Mouse (Mus musculus): ENCODE measurements at regions not wholly inside any gene's neighbourhood (a gene's known extent, or its start where the extent isn't known, plus 50 kb on each side); places are given as distances from the start of the nearest gene placed in this dataset.
A peak's percentile ranks its signal among the peaks of the same experiment; 100 is the strongest.

GRCm38 (mm10) chr2:149679822-149680459, 149.1 kb upstream of the Syndig1 start:
- Histone ChIP-seq H3K27ac (ENCODE audit: low read length) (no peak overlapping the region), H3K4me3 (ENCODE audit: low read length) (no peak overlapping the region), H3K4me1 (ENCODE audit: control insufficient read depth, insufficient read depth, low read length) (no peaks in the 10 kb centered on the region), H3K9ac (ENCODE audit: low read depth, low read length) (no peak overlapping the region), H3K36me3 (ENCODE audit: control insufficient read depth, insufficient read depth, low read length) (no peaks in the 10 kb centered on the region), H3K9me3 (ENCODE audit: control insufficient read depth, low read length) (no peaks in the 10 kb centered on the region), H3K4me2 (ENCODE audit: low read depth, low read length) (no peak overlapping the region), H3K27me3 (replicated peaks; ENCODE audit: control insufficient read depth, insufficient read depth, low read length) (no peaks in the 10 kb centered on the region)
- 65% methylated on average over 2 of the region's 2 CpGs for WGBS
- no peak for ATAC-seq

- H3K27ac ChIP-seq (ENCODE audit: low read length) = no peak overlapping the region
- no peak for ATAC-seq
- H3K4me3 ChIP-seq (ENCODE audit: low read length) = no peak overlapping the region
- H3K4me1 ChIP-seq (ENCODE audit: control insufficient read depth, insufficient read depth, low read length) = no peaks in the 10 kb centered on the region
- WGBS = 80% methylated on average over 3 of the region's 3 CpGs
- H3K9me3 ChIP-seq (ENCODE audit: control insufficient read depth, low read length) = no peaks in the 10 kb centered on the region
- H3K9ac ChIP-seq (ENCODE audit: low read depth, low read length) = no peak overlapping the region
- no peaks in the 10 kb centered on the region for H3K27me3 ChIP-seq (replicated peaks; ENCODE audit: control insufficient read depth, insufficient read depth, low read length)
- H3K36me3 ChIP-seq (ENCODE audit: control insufficient read depth, insufficient read depth, low read length) = no peaks in the 10 kb centered on the region
- H3K4me2 ChIP-seq (ENCODE audit: low read depth, low read length) = no peak overlapping the region
Measured at GRCm38 (mm10) chr2:149722342-149722741, 106.7 kb upstream of the Syndig1 start.

GRCm38 (mm10) chr2:149724279-149724678, 104.7 kb upstream of the Syndig1 start:
- Histone ChIP-seq H3K27ac (ENCODE audit: low read length) (no peak overlapping the region), H3K9me3 (ENCODE audit: control insufficient read depth, low read length) (no peaks in the 10 kb centered on the region), H3K36me3 (ENCODE audit: control insufficient read depth, insufficient read depth, low read length) (no peaks in the 10 kb centered on the region), H3K9ac (ENCODE audit: low read depth, low read length) (no peak overlapping the region), H3K4me1 (ENCODE audit: control insufficient read depth, insufficient read depth, low read length) (no peaks in the 10 kb centered on the region), H3K27me3 (replicated peaks; ENCODE audit: control insufficient read depth, insufficient read depth, low read length) (no peaks in the 10 kb centered on the region), H3K4me2 (ENCODE audit: low read depth, low read length) (no peak overlapping the region), H3K4me3 (ENCODE audit: low read length) (no peak overlapping the region)
- WGBS = 22% methylated on average over 7 of the region's 7 CpGs
- no peak for ATAC-seq

- H3K4me3 ChIP-seq (ENCODE audit: low read length) = no peak overlapping the region
- H3K27me3 ChIP-seq (replicated peaks; ENCODE audit: control insufficient read depth, insufficient read depth, low read length) = no peaks in the 10 kb centered on the region
- no peaks in the 10 kb centered on the region for H3K9me3 ChIP-seq (ENCODE audit: control insufficient read depth, low read length)
- no peak for ATAC-seq
- H3K4me2 ChIP-seq (ENCODE audit: low read depth, low read length) = no peak overlapping the region
- no peak overlapping the region for H3K27ac ChIP-seq (ENCODE audit: low read length)
- H3K4me1 ChIP-seq (ENCODE audit: control insufficient read depth, insufficient read depth, low read length) = no peaks in the 10 kb centered on the region
- no peaks in the 10 kb centered on the region for H3K36me3 ChIP-seq (ENCODE audit: control insufficient read depth, insufficient read depth, low read length)
- 64% methylated on average over 3 of the region's 3 CpGs for WGBS
- no peak overlapping the region for H3K9ac ChIP-seq (ENCODE audit: low read depth, low read length)
Measured at GRCm38 (mm10) chr2:149725932-149726331, 103.1 kb upstream of the Syndig1 start.

GRCm38 (mm10) chr2:149737837-149738236, 91.2 kb upstream of the Syndig1 start:
- no peak overlapping the region for H3K4me2 ChIP-seq (ENCODE audit: low read depth, low read length)
- no peak overlapping the region for H3K9ac ChIP-seq (ENCODE audit: low read depth, low read length)
- WGBS = 62% methylated on average over 2 of the region's 2 CpGs
- H3K27ac ChIP-seq (ENCODE audit: low read length) = no peak overlapping the region
- H3K4me1 ChIP-seq (ENCODE audit: control insufficient read depth, insufficient read depth, low read length) = no peaks in the 10 kb centered on the region
- H3K36me3 ChIP-seq (ENCODE audit: control insufficient read depth, insufficient read depth, low read length) = no peaks in the 10 kb centered on the region
- ATAC-seq = no peak
- H3K4me3 ChIP-seq (ENCODE audit: low read length) = no peak overlapping the region
- no peaks in the 10 kb centered on the region for H3K27me3 ChIP-seq (replicated peaks; ENCODE audit: control insufficient read depth, insufficient read depth, low read length)
- H3K9me3 ChIP-seq (ENCODE audit: control insufficient read depth, low read length) = no peaks in the 10 kb centered on the region

- Histone ChIP-seq H3K36me3 (ENCODE audit: control insufficient read depth, insufficient read depth, low read length) (no peaks in the 10 kb centered on the region), H3K9ac (ENCODE audit: low read depth, low read length) (no peak overlapping the region), H3K27me3 (replicated peaks; ENCODE audit: control insufficient read depth, insufficient read depth, low read length) (no peaks in the 10 kb centered on the region), H3K27ac (ENCODE audit: low read length) (no peak overlapping the region), H3K4me1 (ENCODE audit: control insufficient read depth, insufficient read depth, low read length) (no peaks in the 10 kb centered on the region), H3K4me3 (ENCODE audit: low read length) (no peak overlapping the region), H3K4me2 (ENCODE audit: low read depth, low read length) (no peak overlapping the region), H3K9me3 (ENCODE audit: control insufficient read depth, low read length) (no peaks in the 10 kb centered on the region)
- ATAC-seq = peak; percentile 77
- 59% methylated on average over 2 of the region's 2 CpGs for WGBS
Measured at GRCm38 (mm10) chr2:149739886-149740285, 89.1 kb upstream of the Syndig1 start.

GRCm38 (mm10) chr2:149742661-149743060, 86.3 kb upstream of the Syndig1 start:
- Histone ChIP-seq H3K4me2 (ENCODE audit: low read depth, low read length) (no peak overlapping the region), H3K4me1 (ENCODE audit: control insufficient read depth, insufficient read depth, low read length) (no peaks in the 10 kb centered on the region), H3K9ac (ENCODE audit: low read depth, low read length) (no peak overlapping the region), H3K4me3 (ENCODE audit: low read length) (no peak overlapping the region), H3K36me3 (ENCODE audit: control insufficient read depth, insufficient read depth, low read length) (no peaks in the 10 kb centered on the region), H3K9me3 (ENCODE audit: control insufficient read depth, low read length) (no peaks in the 10 kb centered on the region), H3K27me3 (replicated peaks; ENCODE audit: control insufficient read depth, insufficient read depth, low read length) (no peaks in the 10 kb centered on the region), H3K27ac (ENCODE audit: low read length) (no peak overlapping the region)
- 84% methylated on average over 2 of the region's 2 CpGs for WGBS
- ATAC-seq = no peak

- no peak overlapping the region for H3K27ac ChIP-seq (ENCODE audit: low read length)
- H3K4me3 ChIP-seq (ENCODE audit: low read length) = no peak overlapping the region
- no peaks in the 10 kb centered on the region for H3K4me1 ChIP-seq (ENCODE audit: control insufficient read depth, insufficient read depth, low read length)
- no peak overlapping the region for H3K9ac ChIP-seq (ENCODE audit: low read depth, low read length)
- no peak overlapping the region for H3K4me2 ChIP-seq (ENCODE audit: low read depth, low read length)
- no peaks in the 10 kb centered on the region for H3K9me3 ChIP-seq (ENCODE audit: control insufficient read depth, low read length)
- 88% methylated on average over 9 of the region's 9 CpGs for WGBS
- H3K36me3 ChIP-seq (ENCODE audit: control insufficient read depth, insufficient read depth, low read length) = no peaks in the 10 kb centered on the region
- no peak for ATAC-seq
- no peaks in the 10 kb centered on the region for H3K27me3 ChIP-seq (replicated peaks; ENCODE audit: control insufficient read depth, insufficient read depth, low read length)
Measured at GRCm38 (mm10) chr2:149748240-149748822, 80.7 kb upstream of the Syndig1 start.

- Histone ChIP-seq H3K27ac (ENCODE audit: low read length) (no peak overlapping the region), H3K4me1 (ENCODE audit: control insufficient read depth, insufficient read depth, low read length) (no peaks in the 10 kb centered on the region), H3K9me3 (ENCODE audit: control insufficient read depth, low read length) (no peaks in the 10 kb centered on the region), H3K4me2 (ENCODE audit: low read depth, low read length) (no peak overlapping the region), H3K27me3 (replicated peaks; ENCODE audit: control insufficient read depth, insufficient read depth, low read length) (no peaks in the 10 kb centered on the region), H3K4me3 (ENCODE audit: low read length) (no peak overlapping the region), H3K36me3 (ENCODE audit: control insufficient read depth, insufficient read depth, low read length) (no peaks in the 10 kb centered on the region), H3K9ac (ENCODE audit: low read depth, low read length) (no peak overlapping the region)
- no peak for ATAC-seq
- WGBS = 72% methylated on average over 4 of the region's 4 CpGs
Measured at GRCm38 (mm10) chr2:149759151-149759550, 69.9 kb upstream of the Syndig1 start.

- Histone ChIP-seq H3K4me2 (ENCODE audit: low read depth, low read length) (no peak overlapping the region), H3K9ac (ENCODE audit: low read depth, low read length) (no peak overlapping the region)
Measured at GRCm38 (mm10) chr2:149763864-149764263, 65.1 kb upstream of the Syndig1 start.

More at GRCm38 (mm10) chr2:149763864-149764263, 65.1 kb upstream of the Syndig1 start:
- no peaks in the 10 kb centered on the region for H3K9me3 ChIP-seq (ENCODE audit: control insufficient read depth, low read length)
- H3K36me3 ChIP-seq (ENCODE audit: control insufficient read depth, insufficient read depth, low read length) = no peaks in the 10 kb centered on the region
- WGBS = 54% methylated on average over 1 of the region's 1 CpGs
- ATAC-seq = no peak
- H3K4me3 ChIP-seq (ENCODE audit: low read length) = no peak overlapping the region
- no peak overlapping the region for H3K27ac ChIP-seq (ENCODE audit: low read length)
- H3K4me1 ChIP-seq (ENCODE audit: control insufficient read depth, insufficient read depth, low read length) = no peaks in the 10 kb centered on the region
- H3K27me3 ChIP-seq (replicated peaks; ENCODE audit: control insufficient read depth, insufficient read depth, low read length) = no peaks in the 10 kb centered on the region
